Mouse (Mus musculus) thymus, postnatal 14 days (tissue): ENCODE results near the gene Gsap.
A peak's percentile ranks its signal among the peaks of the same experiment; 100 is the strongest.
"Not testable (repeated sequence)": the region's sequence is repeated elsewhere in the genome, so short reads cannot be mapped to it uniquely, and the experiment has no call there.

Experiments used
- DNase-seq: peaks from one replicate; pipeline ENCODE4 v3.0.0; 2021

Gsap gene

GRCm38 (mm10) chr5:21185764-21186685 lies at the start of gene Gsap:
TSS of gene Gsap (plus strand) at chr5:21186255.
- peak; percentile 62 for DNase-seq

DNA sequence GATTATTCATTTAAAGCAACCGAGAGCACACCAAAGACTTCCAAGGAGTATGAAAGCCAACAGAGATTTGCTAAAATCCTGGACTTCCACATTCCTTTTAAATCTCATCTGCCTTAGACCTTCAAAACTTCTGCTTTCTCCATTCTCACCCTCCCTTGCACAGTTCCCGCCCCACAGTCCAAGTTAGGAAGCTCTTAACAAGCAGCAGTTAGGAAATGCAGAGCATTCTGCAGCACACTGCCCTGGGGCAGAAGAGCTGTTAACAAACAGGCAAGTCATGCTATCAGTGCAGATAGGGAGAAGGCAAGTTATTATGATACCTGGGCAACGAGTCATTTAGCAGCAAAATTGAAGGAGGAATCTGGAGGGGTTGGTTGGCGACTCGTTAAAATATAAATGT lies 49.5 kb upstream of the Gsap start:
- DNase-seq, result no peak

DNA sequence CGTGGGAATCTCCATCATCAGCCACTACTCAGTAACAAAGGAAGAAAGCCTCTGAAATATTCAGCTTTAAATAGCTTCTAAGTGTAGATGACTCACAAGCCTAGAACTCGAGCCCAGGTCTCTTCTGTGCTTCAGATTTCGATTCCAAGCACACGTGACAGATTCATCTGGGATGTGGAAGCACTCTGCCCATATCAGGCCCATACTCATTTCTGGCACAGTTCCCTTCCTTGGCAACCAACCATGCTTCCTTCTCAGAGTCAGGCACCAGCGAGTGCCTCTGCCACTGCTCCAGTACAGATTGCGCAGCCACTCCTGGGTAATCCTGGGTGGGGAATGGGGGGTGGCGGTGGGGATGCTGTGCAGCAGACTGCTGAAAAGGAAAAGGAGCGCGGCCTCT lies 46.5 kb upstream of the Gsap start:
- no peak for DNase-seq

DNA sequence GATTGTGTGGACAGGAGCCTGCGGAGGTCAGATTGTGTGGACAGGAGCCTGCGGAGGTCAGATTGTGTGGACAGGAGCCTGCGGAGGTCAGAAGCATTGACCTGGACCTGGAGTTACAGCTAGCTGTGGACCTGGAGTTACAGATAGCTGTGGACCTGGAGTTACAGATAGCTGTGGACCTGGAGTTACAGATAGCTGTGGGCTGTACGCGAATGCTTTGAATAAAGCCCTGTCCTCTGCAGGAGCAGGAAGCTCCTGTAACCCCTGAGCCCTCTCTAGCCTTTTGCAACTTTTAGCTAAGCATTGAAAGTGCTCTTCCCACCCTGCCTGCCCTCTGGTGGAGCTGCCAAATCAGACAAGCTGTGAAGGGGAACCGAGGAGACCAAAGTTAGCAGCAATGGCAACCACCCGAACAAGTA lies 44.9 kb upstream of the Gsap start:
- DNase-seq, result peak; percentile 49

- DNase-seq, result no peak
Observed at GRCm38 (mm10) chr5:21141626-21142025, 44.4 kb upstream of the Gsap start.

GRCm38 (mm10) chr5:21143032-21143431 lies 43.0 kb upstream of the Gsap start:
- DNase-seq, result no peak

DNA sequence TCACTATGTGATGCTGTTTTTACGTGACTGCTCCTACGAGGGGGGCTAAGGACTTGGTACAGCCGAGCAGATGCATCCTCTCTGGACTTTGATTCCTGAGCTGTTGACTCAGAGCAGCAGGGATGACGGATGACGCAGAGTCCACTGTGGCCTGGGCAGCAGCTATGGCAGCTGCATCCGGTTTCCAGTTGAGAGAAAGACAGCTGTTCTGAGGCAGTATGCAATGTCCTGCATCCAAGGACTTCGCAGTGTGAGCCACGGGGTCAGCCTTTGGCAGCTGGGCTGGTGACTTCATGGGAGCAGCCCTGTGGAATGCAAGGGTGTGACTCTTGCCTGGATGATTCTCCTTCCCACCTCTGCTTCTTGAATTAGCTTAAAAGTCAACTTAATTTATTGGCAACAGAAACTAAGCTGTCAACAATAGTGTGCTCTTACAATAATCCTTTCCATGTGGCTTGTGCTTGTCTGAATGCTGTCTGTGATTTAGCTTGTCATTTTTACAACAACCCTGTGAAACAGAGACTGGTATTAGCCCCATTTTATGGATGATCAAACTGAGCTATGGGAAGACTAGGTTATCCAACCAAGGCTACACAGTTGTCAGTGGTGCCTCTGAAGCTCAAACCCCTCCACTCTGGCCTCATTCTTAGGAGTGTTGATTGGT lies 41.4 kb upstream of the Gsap start:
- DNase-seq, result no peak

DNA sequence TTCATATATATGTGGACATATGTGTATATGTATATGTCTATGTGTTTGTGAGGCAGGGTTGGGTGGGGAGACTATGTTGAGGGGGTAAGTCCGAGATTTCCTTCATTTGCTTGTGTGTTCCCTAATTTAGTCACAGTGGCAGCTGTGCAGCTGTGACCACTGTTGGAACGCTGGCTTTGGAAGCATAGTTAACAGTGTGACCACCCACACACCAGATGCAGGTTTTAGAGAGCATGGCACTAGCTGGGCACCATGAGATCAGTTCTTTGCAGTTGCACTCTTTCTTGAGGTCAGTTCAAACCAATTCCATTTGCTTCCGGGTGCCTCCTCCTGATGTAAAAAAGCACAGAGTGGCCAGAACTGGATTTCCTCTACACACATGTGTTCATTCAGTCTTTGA lies 37.7 kb upstream of the Gsap start:
- no peak for DNase-seq

- DNase-seq, result no peak
Observed at GRCm38 (mm10) chr5:21153672-21154071, 32.4 kb upstream of the Gsap start.

DNA sequence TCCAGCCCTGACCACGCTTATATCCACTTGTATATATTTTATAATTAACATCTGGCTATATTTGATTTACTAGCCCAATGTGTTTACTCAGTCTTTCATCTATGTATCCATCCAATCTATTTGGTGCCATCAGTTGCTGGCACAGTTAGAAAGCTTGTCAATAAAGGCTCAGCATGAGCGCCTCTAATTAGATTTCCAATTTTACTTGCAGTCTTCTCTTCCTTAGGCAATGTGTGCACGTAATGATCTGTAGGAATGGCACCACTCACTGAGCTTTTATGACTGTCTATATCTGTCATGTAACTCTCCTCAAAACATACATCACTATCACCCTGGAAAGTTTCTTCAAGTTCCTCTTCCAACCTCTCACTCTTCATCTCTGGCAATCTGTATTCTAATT lies 29.3 kb upstream of the Gsap start:
- no peak for DNase-seq

GRCm38 (mm10) chr5:21159536-21159935 lies 26.5 kb upstream of the Gsap start:
- no peak for DNase-seq

DNA sequence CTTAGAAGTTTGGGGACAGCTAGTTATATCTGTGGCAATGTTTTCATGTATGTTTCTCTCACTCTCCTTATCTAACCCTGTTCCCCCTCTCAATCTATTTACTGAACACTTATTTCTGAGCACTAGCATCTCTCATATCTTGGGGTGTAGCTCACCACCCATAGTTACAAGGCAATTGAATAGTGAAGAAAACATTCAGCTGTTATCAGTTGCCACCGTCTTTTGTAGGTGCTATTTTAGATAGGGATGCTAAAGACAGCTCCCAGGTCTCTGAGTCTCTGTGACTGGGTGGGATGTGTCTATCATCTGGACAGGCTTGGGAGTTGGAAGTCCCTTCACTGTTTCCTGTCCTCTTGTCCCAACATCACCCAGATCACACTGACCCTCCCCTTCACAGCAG lies 25.3 kb upstream of the Gsap start:
- DNase-seq, result no peak

DNA sequence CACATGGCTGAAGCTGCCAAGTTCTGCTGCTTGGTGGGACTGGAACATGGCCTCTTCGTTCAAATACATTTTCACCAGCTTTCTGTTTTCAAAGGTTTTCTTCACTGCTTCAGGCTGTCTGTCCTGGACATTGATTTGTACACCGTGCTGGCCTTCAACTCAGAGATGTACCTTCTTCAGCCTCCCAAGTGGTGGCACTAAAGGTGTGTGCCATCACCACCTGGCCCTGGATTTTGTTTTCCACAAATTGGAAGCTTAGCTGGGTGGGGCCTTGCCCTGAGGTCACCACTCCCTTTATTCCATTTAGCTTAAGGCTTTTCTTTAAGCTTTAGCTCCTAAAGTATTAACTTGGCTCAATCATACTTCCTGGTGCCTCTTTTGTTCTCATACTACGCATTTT lies 22.6 kb upstream of the Gsap start:
- no peak for DNase-seq

DNA sequence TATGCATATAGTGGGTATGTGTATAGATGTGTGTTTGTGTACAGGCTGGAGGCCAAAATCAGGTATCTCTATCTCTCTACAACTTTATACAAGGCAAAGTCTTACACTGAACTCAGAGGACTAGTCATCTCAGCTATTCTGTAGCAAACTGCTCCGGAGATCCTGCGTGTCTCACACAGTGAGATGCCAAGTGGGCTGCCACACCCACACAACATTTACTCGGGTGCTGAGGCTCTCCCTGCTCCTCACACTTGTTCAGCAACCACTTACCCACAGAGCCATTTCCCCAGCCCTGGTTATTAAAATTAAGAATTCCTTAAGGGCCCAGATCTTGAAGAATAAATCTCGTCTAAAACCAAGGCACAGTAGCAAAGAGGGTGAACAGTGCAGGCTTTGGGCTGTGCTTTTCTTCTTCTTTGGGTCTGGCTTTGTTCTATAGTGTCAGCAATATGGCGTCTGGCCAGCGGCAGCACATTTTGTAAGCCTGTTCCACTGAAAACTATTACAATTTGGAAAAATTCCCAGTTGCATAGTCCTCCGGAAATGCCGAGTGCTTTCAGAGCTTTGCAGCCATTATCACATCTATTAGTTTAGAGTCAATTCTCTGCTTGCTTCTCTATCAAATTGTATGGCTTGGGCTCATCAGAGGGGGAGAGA lies 17.2 kb upstream of the Gsap start:
- DNase-seq, result no peak

GRCm38 (mm10) chr5:21169346-21169745 lies 16.7 kb upstream of the Gsap start:
- DNase-seq, result no peak

DNA sequence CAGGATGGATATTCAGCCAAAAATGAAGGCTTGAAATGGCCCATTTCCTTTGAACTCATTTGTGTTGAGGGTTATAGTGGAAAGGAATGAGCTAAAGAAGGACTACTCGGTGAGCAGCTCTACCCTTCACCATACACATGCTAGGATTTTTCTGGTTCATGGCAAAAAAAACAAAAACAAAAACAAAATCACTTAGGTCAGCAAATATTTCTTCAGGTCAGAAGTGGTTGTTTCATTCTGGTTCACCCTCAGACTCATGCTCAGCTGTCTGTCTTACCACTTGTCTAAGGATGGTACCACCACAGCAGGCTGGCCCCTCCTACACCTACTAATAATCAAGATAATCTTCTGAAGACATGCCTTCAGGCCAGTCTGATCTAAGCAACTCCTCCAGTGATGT lies 16.2 kb upstream of the Gsap start:
- no peak for DNase-seq

GRCm38 (mm10) chr5:21170440-21170839 lies 15.6 kb upstream of the Gsap start:
- DNase-seq, result no peak

- no peak for DNase-seq
Observed at GRCm38 (mm10) chr5:21170898-21171297, 15.2 kb upstream of the Gsap start.

GRCm38 (mm10) chr5:21171336-21171735 lies 14.7 kb upstream of the Gsap start:
- DNase-seq, result no peak

- DNase-seq, result no peak
Observed at GRCm38 (mm10) chr5:21172316-21172715, 13.7 kb upstream of the Gsap start.

DNA sequence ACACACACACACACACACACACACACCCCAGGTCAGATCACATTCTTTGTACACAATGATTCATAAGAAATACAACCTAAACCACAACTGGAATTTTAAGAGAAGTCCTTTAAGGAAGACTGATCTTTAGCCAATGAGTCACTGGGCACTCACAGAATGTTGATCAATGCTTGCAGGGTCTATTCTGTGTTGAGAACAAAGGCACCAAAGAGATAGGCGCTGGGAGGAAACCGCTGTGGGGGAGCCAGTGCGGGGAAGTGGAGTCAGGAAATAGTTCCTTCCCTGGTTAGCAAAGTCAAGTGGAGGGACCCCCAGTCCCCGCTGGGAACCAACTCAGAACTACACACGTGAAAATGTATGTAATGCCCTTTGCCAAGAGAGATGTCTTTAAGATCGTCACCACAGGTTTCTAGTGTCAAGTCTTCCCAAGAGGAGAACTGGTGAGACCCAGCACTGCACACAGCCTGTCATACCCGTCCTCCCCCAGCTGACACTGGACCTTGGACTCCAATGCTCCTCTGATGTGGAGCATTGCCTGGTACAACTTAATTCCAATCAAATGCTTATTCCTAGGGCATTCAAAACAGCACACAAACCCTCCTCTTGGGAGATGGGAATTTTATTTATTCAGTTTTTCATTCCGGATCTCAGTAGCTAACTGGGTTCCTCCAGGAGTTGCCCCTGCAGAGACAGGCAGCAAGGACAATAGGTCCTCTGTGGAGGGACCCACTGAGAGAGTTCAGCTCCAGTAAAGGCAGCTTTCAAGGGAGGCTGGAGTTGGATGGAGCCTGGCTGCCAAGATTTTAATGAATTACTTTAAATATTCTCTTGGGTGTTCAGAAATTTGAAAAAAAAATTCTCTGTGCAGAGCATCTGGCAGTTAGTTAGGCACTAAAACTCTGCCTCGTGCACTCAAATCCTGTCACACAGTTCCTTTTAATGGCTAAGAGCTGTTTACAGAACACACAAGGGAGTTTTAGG lies 10.6 kb upstream of the Gsap start:
- peak; percentile 6 for DNase-seq

GRCm38 (mm10) chr5:21179496-21179895 lies 6.6 kb upstream of the Gsap start:
- DNase-seq, result no peak

GRCm38 (mm10) chr5:21183046-21183445 lies 3.0 kb upstream of the Gsap start:
- DNase-seq, result not testable (repeated sequence)
